Mouse (Mus musculus) embryonic facial prominence, embryonic 14.5 days (tissue): ENCODE data around the gene Gm20662. TPM values are rescaled to one million over a fixed set of nuclear protein-coding genes. Genes with fewer than 3 reads are reported as not detected.

Experiments used
- ATAC-seq: fragments of 200-750 bp; cut with Nextera tagmentation; 2 replicates; pipeline ENCODE4 v1.8.0; 2017; ENCODE audit warnings: low read depth, moderate number of reproducible peaks, moderate TSS enrichment
- DNase-seq: peaks from one replicate; pipeline ENCODE4 v3.0.0-alpha.2; 2015; ENCODE audit warnings: low spot score
- H3K27ac ChIP-seq: fragments of 300-500 bp; sonication (generic); replicated peaks from 2 replicates; pipeline ENCODE4 v1.5.1; 2014; ENCODE audit warnings: low read depth, mild to moderate bottlenecking, low read length, moderate library complexity
- H3K27me3 ChIP-seq: fragments of 300-500 bp; sonication (generic); replicated peaks from 2 replicates; pipeline ENCODE4 v1.6.1; 2014; ENCODE audit warnings: low read length; ENCODE audit not compliant: control insufficient read depth, insufficient read depth
- H3K36me3 ChIP-seq: fragments of 300-500 bp; sonication (generic); 2 replicates; pipeline ENCODE4 v1.6.1; 2014; ENCODE audit warnings: low read length, mixed read lengths; ENCODE audit not compliant: control insufficient read depth, insufficient read depth
- H3K4me1 ChIP-seq: fragments of 300-500 bp; sonication (generic); 2 replicates; pipeline ENCODE4 v1.6.1; 2014; ENCODE audit warnings: antibody characterized with exemption, low read length; ENCODE audit not compliant: control insufficient read depth, insufficient read depth
- H3K4me2 ChIP-seq: fragments of 300-500 bp; sonication (generic); 2 replicates; pipeline ENCODE4 v1.6.1; 2014; ENCODE audit warnings: low read depth, mild to moderate bottlenecking, low read length, moderate library complexity, mixed read lengths
- H3K4me3 ChIP-seq: fragments of 300-500 bp; sonication (generic); 2 replicates; pipeline ENCODE4 v1.5.1; 2014; ENCODE audit warnings: low read depth, mild to moderate bottlenecking, low read length
- H3K9ac ChIP-seq: fragments of 300-500 bp; sonication (generic); 2 replicates; pipeline ENCODE4 v1.6.1; 2014; ENCODE audit warnings: low read depth, mild to moderate bottlenecking, low read length, moderate library complexity, mixed read lengths
- H3K9me3 ChIP-seq: fragments of 300-500 bp; sonication (generic); 2 replicates; pipeline ENCODE4 v1.6.1; 2016; ENCODE audit warnings: low read length; ENCODE audit not compliant: control insufficient read depth
- WGBS: fragments of 180-500 bp; shearing (Covaris S2); extraction: QIAGEN DNeasy Blood & Tissue Kit; methylation state at CpG from one replicate; pipeline ENCODE4 v1.1.7; 2014; 5-methylcytosine and 5-hydroxymethylcytosine counted together
- polyA plus RNA-seq: library from polyadenylated mRNA; unstranded; fragments of >200 nt; fragmentation: Nextera tagmentation; extraction: Ambion mirVana; gene quantifications from 2 replicates; pipeline ENCODE4 v1.2.1, GENCODE M21; 2014

The Gm20662 gene
- polyA plus RNA-seq, 1 experiment from 2014 or later: not detected

DNA sequence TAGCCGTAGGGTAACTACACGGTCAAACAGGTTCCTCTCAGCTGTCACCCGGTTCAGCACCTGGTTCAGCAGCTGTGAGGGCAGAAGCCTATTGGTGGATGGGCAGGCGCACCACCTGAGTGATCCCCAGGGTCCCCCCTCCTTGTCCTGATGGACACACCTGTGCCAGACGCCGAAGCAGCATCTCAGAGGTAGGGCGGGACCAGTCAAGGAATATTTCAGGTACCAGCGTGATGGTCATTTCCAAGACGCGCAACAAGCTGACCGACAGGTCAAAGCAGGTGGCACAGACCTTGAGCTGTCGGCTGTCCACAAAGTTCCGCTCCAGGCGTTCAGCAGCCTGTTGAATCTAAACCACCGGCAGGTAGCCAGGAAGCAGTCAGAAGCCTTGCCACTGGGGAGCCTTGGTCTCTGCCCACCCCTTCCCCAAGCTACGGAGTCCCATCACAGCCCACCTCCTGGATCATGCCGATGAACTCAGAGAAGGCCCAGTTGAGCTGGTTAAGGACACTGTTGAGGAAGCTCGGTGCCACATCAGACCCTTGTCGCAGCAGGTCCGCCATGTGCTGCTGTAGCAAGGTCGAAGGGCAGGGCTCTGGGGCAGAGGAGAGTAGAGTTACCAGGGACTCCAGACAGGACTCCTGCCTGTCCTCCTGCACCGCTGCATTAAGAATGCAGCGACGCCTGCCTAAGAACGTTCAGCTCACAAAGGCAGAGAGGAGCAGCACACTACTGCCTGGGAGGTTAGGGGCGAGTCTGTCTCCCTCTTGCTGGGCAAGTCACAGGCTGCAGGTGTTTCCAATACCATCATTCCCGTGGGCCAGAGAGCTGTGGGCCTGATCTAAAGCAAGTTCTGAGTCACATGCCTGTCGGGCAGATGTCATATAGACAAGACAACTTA lies 60.5 kb downstream of the Gm20662 start:
- WGBS: 83% methylated on average over 25 of the region's 28 CpGs
- H3K4me2 ChIP-seq: no peak overlapping the region
- no peaks in the 10 kb centered on the region for H3K9me3 ChIP-seq
- DNase-seq (no peak), ATAC-seq (no peak)
- peaks cover 80% of the 10 kb centered on the region for H3K36me3 ChIP-seq
- H3K27ac ChIP-seq: no peak overlapping the region
- H3K9ac ChIP-seq: no peak overlapping the region
- H3K27me3 ChIP-seq: no peaks in the 10 kb centered on the region
- no peak overlapping the region for H3K4me3 ChIP-seq
- no peaks in the 10 kb centered on the region for H3K4me1 ChIP-seq

DNA sequence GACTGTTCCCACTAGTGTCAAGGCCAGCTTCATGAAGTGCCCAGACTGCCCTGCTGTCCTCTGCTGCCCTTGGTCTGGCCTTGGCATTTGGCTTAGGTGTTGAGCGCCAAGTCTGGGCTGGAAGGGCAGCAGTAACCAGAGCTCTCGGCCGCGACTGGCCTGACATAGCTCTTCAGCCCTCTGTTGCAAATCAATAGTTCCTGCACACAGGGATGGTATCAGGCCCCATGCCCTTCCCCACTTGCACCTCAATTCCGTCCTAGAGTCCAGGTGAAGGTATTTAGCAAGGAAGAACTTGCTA lies 61.1 kb downstream of the Gm20662 start:
- Histone ChIP-seq H3K4me3 (no peak overlapping the region), H3K9ac (no peak overlapping the region), H3K4me2 (no peak overlapping the region), H3K27me3 (no peaks in the 10 kb centered on the region), H3K4me1 (no peaks in the 10 kb centered on the region), H3K9me3 (no peaks in the 10 kb centered on the region), H3K27ac (no peak overlapping the region), H3K36me3 (peaks cover 79% of the 10 kb centered on the region)
- 81% methylated on average over 5 of the region's 5 CpGs for WGBS
- DNase-seq (no peak), ATAC-seq (no peak)

DNA sequence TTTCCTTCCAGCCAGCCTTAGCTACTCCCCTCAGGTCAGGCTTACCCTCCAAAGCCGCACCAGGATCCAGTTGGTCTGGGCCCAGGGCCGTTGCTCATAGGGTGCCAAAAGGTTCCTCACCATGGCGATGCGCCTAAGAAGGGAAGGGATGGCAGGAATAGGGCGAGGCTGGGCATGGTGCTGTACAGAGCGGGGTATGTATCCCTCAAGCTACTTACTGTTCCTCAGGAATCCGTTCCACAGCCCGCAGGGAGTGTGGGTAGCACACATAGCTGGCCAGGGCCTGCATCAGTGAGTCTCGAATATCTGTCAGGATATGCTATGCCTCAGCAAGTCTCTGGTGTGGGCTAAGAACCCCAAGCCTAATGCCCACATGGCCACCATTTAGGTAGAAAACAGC lies 62.1 kb downstream of the Gm20662 start:
- Histone ChIP-seq H3K4me1 (no peaks in the 10 kb centered on the region), H3K9ac (no peak overlapping the region), H3K9me3 (no peaks in the 10 kb centered on the region), H3K27ac (no peak overlapping the region), H3K27me3 (no peaks in the 10 kb centered on the region), H3K36me3 (peaks cover 88% of the 10 kb centered on the region), H3K4me3 (no peak overlapping the region), H3K4me2 (no peak overlapping the region)
- DNase-seq (no peak), ATAC-seq (no peak)
- WGBS: 88% methylated on average over 9 of the region's 9 CpGs

DNA sequence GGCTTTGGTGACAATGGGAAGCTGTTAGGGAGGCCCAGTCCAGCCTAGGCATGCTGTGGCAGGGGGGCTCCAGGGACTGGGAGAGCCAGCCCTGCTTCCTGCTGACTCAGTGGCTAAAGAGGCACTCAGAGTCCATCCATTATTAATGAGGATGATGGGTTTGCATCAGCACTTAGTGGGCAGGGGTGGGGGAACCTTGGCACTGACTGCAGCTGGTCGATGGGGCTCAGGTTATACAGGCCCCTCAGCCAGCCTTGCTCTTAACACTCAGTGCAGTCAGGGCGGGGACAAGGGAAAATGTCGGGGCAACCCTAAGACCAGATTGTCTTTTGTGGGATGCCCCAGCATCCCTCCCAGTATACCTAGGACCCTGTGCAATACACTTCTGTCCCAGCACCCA lies 66.0 kb downstream of the Gm20662 start:
- H3K9me3 ChIP-seq: no peaks in the 10 kb centered on the region
- H3K4me3 ChIP-seq: no peak overlapping the region
- H3K27ac ChIP-seq: no peak overlapping the region
- H3K9ac ChIP-seq: no peak overlapping the region
- WGBS: 85% methylated on average over 3 of the region's 3 CpGs
- H3K4me2 ChIP-seq: no peak overlapping the region
- ATAC-seq: no peak
- peaks cover 72% of the 10 kb centered on the region for H3K36me3 ChIP-seq
- no peaks in the 10 kb centered on the region for H3K4me1 ChIP-seq
- no peaks in the 10 kb centered on the region for H3K27me3 ChIP-seq
- DNase-seq: no peak

DNA sequence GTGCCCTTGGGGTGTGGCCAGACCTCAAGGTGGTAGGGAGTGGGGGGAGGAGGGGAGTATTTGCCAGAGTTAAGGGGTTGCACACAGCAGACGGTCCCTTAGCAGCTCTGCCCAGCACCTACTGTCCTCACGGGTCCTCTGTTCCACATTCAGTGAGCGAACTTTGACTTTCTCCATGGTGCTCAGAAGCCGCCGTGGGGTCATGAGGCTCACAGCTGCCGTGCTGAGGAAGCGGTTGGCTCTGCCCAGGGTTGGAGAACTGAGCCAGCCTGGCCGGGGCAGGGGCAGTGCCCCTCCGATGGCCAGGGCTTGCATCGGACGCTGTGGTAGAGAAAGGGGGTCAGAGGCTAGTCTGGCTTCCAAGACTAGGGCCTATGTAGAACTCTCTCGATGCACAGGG lies 67.2 kb downstream of the Gm20662 start:
- DNase-seq: no peak
- H3K9ac ChIP-seq: no peak overlapping the region

DNA sequence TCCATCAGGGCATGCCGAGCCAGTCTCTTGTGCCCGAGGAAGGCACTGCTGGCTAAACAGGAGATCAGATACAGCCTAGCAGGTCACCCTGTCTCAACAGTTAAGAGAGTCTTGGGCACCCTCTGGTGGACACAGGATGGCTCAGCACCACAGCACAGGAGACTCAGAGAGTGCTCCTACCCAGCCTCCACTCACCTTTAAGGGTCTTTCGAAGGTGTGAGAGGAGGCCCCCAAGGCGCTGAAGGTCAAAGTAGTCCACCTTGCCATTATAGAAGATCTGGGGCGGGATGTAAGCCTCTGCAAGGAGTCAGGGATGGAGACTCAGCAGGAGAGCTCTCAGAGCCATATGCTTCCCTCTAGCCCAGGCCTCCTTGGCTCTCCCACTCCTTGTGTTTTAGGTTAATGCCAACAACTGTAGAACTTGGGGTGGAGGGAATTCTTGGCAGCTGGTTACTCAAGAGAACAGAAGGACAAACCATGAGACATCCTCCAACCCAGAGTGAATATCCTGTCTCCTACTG lies 69.4 kb downstream of the Gm20662 start:
- H3K27ac ChIP-seq: no peak overlapping the region
- ATAC-seq (peak; percentile 53; the same call in 1 of the 2 replicates), DNase-seq (peak; percentile 67)
- no peaks in the 10 kb centered on the region for H3K4me1 ChIP-seq
- no peak overlapping the region for H3K4me2 ChIP-seq
- 42% methylated on average over 5 of the region's 5 CpGs for WGBS
- no peaks in the 10 kb centered on the region for H3K27me3 ChIP-seq
- H3K4me3 ChIP-seq: no peak overlapping the region
- H3K9me3 ChIP-seq: no peaks in the 10 kb centered on the region
- H3K9ac ChIP-seq: no peak overlapping the region
- peaks cover 49% of the 10 kb centered on the region for H3K36me3 ChIP-seq

More for the DNA sequence above, 67.2 kb downstream of the Gm20662 start:
- no peak overlapping the region for H3K27ac ChIP-seq
- WGBS: 81% methylated on average over 12 of the region's 12 CpGs
- H3K4me2 ChIP-seq: no peak overlapping the region
- H3K4me1 ChIP-seq: no peaks in the 10 kb centered on the region
- no peaks in the 10 kb centered on the region for H3K27me3 ChIP-seq
- no peaks in the 10 kb centered on the region for H3K9me3 ChIP-seq
- no peak for ATAC-seq
- H3K4me3 ChIP-seq: no peak overlapping the region
- H3K36me3 ChIP-seq: peaks cover 62% of the 10 kb centered on the region

DNA sequence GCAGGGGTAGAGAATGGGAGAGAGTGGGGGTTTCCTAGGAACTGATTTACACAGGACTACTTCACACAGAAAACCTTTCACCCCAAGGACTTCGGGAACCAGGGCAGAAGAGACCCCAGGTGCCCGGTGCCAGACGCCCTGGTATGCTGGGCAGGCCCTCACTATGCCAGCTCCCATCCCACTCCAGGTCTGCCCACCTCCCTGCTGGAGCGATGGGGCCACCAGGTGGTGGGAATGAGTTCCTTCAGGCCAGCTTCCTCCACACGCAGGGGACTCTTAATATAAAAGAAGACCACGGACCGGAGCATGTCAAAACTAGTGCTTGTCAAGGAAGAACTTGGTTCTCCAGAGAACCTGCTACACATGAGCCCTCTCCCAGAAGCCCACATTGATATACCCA lies 71.0 kb downstream of the Gm20662 start:
- no peak for DNase-seq
- WGBS: 84% methylated on average over 7 of the region's 7 CpGs
- H3K9ac ChIP-seq: no peak overlapping the region
- H3K9me3 ChIP-seq: no peaks in the 10 kb centered on the region
- no peak overlapping the region for H3K4me3 ChIP-seq
- no peak for ATAC-seq
- H3K4me2 ChIP-seq: no peak overlapping the region
- H3K27me3 ChIP-seq: no peaks in the 10 kb centered on the region
- H3K4me1 ChIP-seq: no peaks in the 10 kb centered on the region
- no peak overlapping the region for H3K27ac ChIP-seq
- peaks cover 47% of the 10 kb centered on the region for H3K36me3 ChIP-seq

DNA sequence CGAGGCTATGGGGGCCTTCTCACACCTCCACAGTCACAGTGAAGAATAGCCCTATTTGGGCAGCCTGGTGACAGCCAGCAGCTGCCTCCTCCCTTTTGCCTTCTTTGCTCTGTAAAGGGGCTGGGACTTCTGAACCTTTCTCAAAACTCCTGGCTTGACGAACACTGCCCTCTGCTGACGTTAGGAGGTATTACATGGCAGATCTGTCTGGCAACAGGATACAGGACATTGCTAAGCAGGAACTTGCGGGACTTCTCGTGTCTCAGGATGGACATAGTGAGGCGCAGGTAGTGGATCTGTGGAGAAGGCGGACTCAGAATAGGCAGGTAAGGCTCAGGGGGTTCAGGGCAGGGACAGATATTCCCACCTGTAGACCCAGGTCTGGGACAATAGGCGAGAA lies 71.8 kb downstream of the Gm20662 start:
- WGBS: 17% methylated on average over 8 of the region's 8 CpGs
- Histone ChIP-seq H3K27ac (no peak overlapping the region), H3K4me2 (no peak overlapping the region), H3K4me3 (no peak overlapping the region), H3K4me1 (no peaks in the 10 kb centered on the region), H3K27me3 (no peaks in the 10 kb centered on the region), H3K9ac (no peak overlapping the region), H3K36me3 (peaks cover 40% of the 10 kb centered on the region), H3K9me3 (no peaks in the 10 kb centered on the region)
- peak; percentile 82 for DNase-seq
- ATAC-seq: peak; percentile 24; the same call in 1 of the 2 replicates

DNA sequence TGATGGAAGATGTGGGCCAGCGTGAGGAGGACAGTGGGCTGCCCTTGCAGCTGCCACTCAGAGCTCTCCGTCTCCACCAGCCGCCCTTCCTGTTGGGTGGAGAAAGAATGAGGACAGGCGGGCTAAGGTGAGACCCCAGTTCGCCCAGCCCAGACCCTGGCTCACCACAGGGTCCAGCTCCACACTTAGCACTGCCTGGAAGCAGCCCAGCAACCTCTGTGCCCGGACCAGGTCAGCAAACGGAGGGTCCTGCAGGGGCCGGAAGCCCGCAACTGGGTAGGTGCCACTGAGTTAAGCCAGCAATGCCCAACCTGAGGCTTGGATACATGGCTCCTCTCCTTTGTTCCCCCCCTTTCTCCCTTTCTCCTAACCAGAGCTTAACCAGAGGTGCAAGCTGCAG lies 72.9 kb downstream of the Gm20662 start:
- Histone ChIP-seq H3K36me3 (peaks cover 36% of the 10 kb centered on the region), H3K27ac (no peak overlapping the region), H3K4me3 (no peak overlapping the region), H3K9me3 (no peaks in the 10 kb centered on the region), H3K4me1 (no peaks in the 10 kb centered on the region), H3K27me3 (no peaks in the 10 kb centered on the region), H3K4me2 (no peak overlapping the region), H3K9ac (no peak overlapping the region)
- ATAC-seq: no peak
- DNase-seq: no peak
- 89% methylated on average over 9 of the region's 9 CpGs for WGBS
